Mouse (Mus musculus) forebrain, embryonic 14.5 days (tissue): ENCODE measurements around the gene Iqschfp. TPM values are rescaled to one million over a fixed set of nuclear protein-coding genes. Genes with fewer than 3 reads are reported as not detected.

Source experiments
- ATAC-seq: fragments of 200-750 bp; cut with Nextera tagmentation; 2 replicates; pipeline ENCODE4 v1.8.0; 2017; ENCODE audit warnings: mild to moderate bottlenecking, moderate library complexity
- DNase-seq: peaks from one replicate; pipeline ENCODE4 v3.0.0-alpha.2; 2015; ENCODE audit warnings: low spot score
- H3K27ac ChIP-seq: fragments of 300-500 bp; sonication (generic); 2 replicates; pipeline ENCODE4 v1.5.1; 2014; ENCODE audit warnings: low read depth, mild to moderate bottlenecking, control low read depth, low read length, moderate library complexity
- H3K27me3 ChIP-seq: fragments of 300-500 bp; sonication (generic); replicated peaks from 2 replicates; pipeline ENCODE4 v1.6.1; 2014; ENCODE audit warnings: low read length, control low read depth, mixed read lengths; ENCODE audit not compliant: control insufficient read depth, insufficient read depth
- H3K36me3 ChIP-seq: fragments of 300-500 bp; sonication (generic); 2 replicates; pipeline ENCODE4 v1.6.1; 2014; ENCODE audit warnings: low read length, control low read depth; ENCODE audit not compliant: control insufficient read depth, insufficient read depth
- H3K4me1 ChIP-seq: fragments of 300-500 bp; sonication (generic); 2 replicates; pipeline ENCODE4 v1.6.1; 2014; ENCODE audit warnings: antibody characterized with exemption, low read length, control low read depth; ENCODE audit not compliant: control insufficient read depth, insufficient read depth
- H3K4me2 ChIP-seq: fragments of 300-500 bp; sonication (generic); 2 replicates; pipeline ENCODE4 v1.6.1; 2014; ENCODE audit warnings: mild to moderate bottlenecking, control low read depth, low read length
- H3K4me3 ChIP-seq: fragments of 300-500 bp; sonication (generic); 2 replicates; pipeline ENCODE4 v1.5.1; 2014; ENCODE audit warnings: low read depth, low read length, control low read depth
- H3K9ac ChIP-seq: fragments of 300-500 bp; sonication (generic); 2 replicates; pipeline ENCODE4 v1.6.1; 2014; ENCODE audit warnings: mild to moderate bottlenecking, low read length, control low read depth, moderate library complexity
- H3K9me3 ChIP-seq: fragments of 300-500 bp; sonication (generic); replicated peaks from 2 replicates; pipeline ENCODE4 v1.6.1; 2016; ENCODE audit warnings: low read length, control low read depth, mixed read lengths; ENCODE audit not compliant: control insufficient read depth
- WGBS: fragments of 180-500 bp; shearing (Covaris S2); extraction: QIAGEN DNeasy Blood & Tissue Kit; methylation state at CpG from one replicate; pipeline ENCODE4 v1.1.7; 2014; 5-methylcytosine and 5-hydroxymethylcytosine counted together
- polyA plus RNA-seq: library from polyadenylated mRNA; unstranded; fragments of >200 nt; fragmentation: Nextera tagmentation; extraction: Ambion mirVana; gene quantifications from 2 replicates; pipeline ENCODE4 v1.2.1, GENCODE M21; 2014

Iqschfp gene
- polyA plus RNA-seq, 1 experiment from 2014 or later: 2.8 TPM

DNA sequence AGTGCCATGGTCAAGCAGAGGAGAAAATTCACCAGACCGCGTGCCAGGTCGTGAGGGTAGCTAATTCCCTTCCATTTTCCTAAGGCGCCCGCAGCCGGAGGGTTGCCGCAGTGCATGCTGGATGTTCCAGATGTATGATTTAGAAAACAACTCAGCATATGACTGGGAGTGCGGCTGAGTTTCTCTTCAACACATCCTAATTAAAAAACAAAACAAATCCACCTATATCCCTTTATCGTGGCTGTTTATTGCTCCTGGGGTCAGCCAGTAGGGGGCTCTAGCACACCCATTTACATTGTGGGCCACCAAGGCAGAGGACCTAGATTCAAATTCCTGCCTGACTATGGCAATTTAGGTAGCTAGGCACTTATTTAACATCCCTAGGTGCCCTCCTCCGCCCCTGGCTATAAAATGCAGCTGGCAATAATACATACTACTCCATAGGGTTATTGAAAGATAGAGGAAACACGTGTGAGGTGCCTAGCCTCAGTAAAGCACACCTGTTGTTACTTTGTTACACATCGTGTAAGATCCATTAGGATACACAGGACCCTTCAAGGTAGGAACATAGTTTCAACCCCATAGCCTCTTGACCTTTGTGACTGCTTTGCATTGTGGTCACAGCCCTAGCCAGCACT is 690.2 kb downstream of the Iqschfp start:
- peak overlapping the region; percentile 77 for H3K27ac ChIP-seq
- H3K36me3 ChIP-seq: no peaks in the 10 kb centered on the region
- WGBS: 74% methylated on average over 12 of the region's 12 CpGs
- no peaks in the 10 kb centered on the region for H3K27me3 ChIP-seq
- peaks cover 46% of the 10 kb centered on the region for H3K4me1 ChIP-seq
- H3K4me2 ChIP-seq: peak overlapping the region; percentile 29; the same call in 1 of the 2 replicates
- H3K9ac ChIP-seq: 0 out of 2 replicates have a peak overlapping the region, but pooled peaks have one; percentile 21
- ATAC-seq (no peak), DNase-seq (no peak)
- H3K9me3 ChIP-seq: no peaks in the 10 kb centered on the region
- H3K4me3 ChIP-seq: no peak overlapping the region

DNA sequence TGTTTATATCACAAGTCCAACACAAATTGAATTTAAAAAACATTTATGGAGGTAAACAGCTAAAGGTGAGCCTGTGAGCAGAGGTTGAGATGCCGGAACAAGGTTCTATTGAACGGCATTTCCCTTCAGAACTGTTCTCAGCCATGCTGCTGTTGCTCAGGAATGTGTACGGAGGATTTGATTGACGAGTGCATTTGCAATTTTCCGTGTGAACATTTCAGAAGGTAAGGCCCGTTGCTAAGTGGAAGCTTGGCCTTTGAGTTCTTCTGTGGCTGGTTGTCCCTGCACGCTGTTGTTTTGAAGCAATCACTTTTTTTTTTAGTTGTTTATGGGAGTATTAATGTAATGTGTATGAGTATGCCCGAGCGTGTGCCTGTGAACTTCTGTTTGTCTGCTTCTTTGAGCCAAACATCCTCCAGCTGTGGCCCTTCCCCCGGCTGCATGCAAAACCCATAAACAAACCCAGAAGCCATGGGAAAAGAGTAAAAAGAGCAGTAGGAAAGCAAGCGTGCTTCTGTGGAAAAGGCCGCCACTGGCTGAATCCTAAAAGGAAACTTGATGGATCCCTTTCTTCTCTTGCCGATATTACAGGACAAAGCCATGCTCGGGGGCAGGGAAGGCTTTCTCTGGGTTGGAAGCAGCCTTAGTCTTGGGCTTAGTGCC is 691.1 kb downstream of the Iqschfp start:
- DNase-seq: peak; percentile 56
- H3K9ac ChIP-seq: 0 out of 2 replicates have a peak overlapping the region, but pooled peaks have one; percentile 21
- no peak overlapping the region for H3K4me3 ChIP-seq
- peak overlapping the region; percentile 29 for H3K4me2 ChIP-seq
- no peaks in the 10 kb centered on the region for H3K9me3 ChIP-seq
- peaks cover 51% of the 10 kb centered on the region for H3K4me1 ChIP-seq
- H3K36me3 ChIP-seq: no peaks in the 10 kb centered on the region
- ATAC-seq: no peak; the same call in 1 of the 2 replicates
- no peaks in the 10 kb centered on the region for H3K27me3 ChIP-seq
- 4% methylated on average over 14 of the region's 14 CpGs for WGBS
- peak overlapping the region; percentile 77 for H3K27ac ChIP-seq

- DNase-seq (peak; percentile 77), ATAC-seq (peak; percentile 73)
- peak overlapping the region; percentile 29 for H3K4me2 ChIP-seq
- H3K27ac ChIP-seq: peak overlapping the region; percentile 77
- peaks cover 51% of the 10 kb centered on the region for H3K4me1 ChIP-seq
- no peak overlapping the region for H3K9ac ChIP-seq
- H3K36me3 ChIP-seq: no peaks in the 10 kb centered on the region
- H3K27me3 ChIP-seq: no peaks in the 10 kb centered on the region
- no peak overlapping the region for H3K4me3 ChIP-seq
- no peaks in the 10 kb centered on the region for H3K9me3 ChIP-seq
- WGBS: 25% methylated on average over 14 of the region's 14 CpGs
Measured at GRCm38 (mm10) chr3:68583771-68584511, 691.9 kb downstream of the Iqschfp start.

GRCm38 (mm10) chr3:68585213-68585612 is 693.2 kb downstream of the Iqschfp start:
- Histone ChIP-seq H3K4me3 (no peak overlapping the region), H3K27me3 (no peaks in the 10 kb centered on the region), H3K36me3 (no peaks in the 10 kb centered on the region), H3K9ac (no peak overlapping the region), H3K9me3 (no peaks in the 10 kb centered on the region), H3K27ac (no peak overlapping the region), H3K4me1 (peaks cover 46% of the 10 kb centered on the region), H3K4me2 (no peak overlapping the region)
- WGBS: 73% methylated on average over 4 of the region's 4 CpGs
- ATAC-seq (no peak), DNase-seq (no peak)

DNA sequence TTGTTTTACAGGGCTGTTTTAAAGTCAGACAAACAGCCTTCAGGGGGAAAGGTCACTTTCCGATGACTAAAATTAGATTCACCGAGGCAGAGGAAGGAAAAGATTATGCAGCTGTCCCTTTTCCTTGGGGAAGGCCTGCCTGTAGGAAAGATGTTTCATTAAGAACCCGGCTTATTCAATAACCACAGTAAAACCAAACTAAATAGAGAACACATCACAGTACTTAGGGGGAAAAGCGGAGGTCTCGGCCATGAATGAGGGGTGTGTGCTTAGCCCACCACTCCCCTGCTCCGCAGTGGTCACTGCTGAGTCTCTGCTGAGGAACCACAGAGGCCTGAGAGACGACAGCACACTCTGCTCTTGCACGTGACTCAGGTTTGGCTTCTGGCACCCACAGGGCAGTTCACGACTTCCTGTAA is 694.6 kb downstream of the Iqschfp start:
- no peaks in the 10 kb centered on the region for H3K36me3 ChIP-seq
- no peak overlapping the region for H3K4me3 ChIP-seq
- H3K4me1 ChIP-seq: peaks cover 46% of the 10 kb centered on the region
- DNase-seq (no peak), ATAC-seq (no peak)
- no peak overlapping the region for H3K4me2 ChIP-seq
- no peaks in the 10 kb centered on the region for H3K27me3 ChIP-seq
- H3K9ac ChIP-seq: peak overlapping the region; percentile 29; the same call in 1 of the 2 replicates
- no peak overlapping the region for H3K27ac ChIP-seq
- no peaks in the 10 kb centered on the region for H3K9me3 ChIP-seq
- WGBS: 52% methylated on average over 9 of the region's 9 CpGs

DNA sequence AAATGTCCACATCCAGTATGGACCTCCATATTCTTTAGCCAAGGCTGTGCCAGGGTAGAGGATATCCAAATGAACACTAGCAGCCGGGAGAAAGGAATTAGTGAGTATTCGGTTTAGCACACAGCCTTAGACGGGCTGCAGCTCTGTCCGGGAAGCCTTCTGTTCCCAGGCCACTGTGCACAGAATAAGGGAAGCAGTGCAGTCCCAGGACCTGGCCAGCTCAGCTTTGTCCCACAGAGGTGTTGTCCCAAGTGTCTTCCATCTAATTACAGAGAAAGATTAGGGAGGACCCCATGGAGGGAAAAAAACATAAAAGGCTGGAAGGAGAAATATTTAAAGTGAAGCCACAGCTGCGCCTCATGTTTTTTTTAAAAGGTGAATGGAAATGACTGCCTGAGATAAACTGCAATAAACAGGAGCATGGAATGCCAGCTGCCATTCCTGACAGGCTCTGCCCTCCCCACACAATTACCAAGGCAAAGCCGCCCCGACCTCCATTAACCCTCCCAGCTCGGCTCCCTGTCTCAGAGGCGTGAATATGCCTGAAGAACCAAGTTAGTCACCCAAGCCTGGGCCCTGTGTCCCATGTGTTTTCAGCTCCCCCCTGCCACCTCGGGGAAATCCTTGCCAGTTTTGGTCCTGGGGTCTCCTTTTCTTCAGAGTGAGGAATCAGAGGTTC is 695.7 kb downstream of the Iqschfp start:
- Histone ChIP-seq H3K27me3 (no peaks in the 10 kb centered on the region), H3K4me2 (no peak overlapping the region), H3K9ac (no peak overlapping the region), H3K4me3 (no peak overlapping the region), H3K4me1 (peaks cover 44% of the 10 kb centered on the region), H3K27ac (peak overlapping the region; percentile 40), H3K9me3 (no peaks in the 10 kb centered on the region), H3K36me3 (no peaks in the 10 kb centered on the region)
- ATAC-seq (peak; percentile 49), DNase-seq (peak; percentile 57)
- 31% methylated on average over 10 of the region's 10 CpGs for WGBS

- Histone ChIP-seq H3K4me1 (peaks cover 35% of the 10 kb centered on the region), H3K9me3 (no peaks in the 10 kb centered on the region), H3K9ac (no peak overlapping the region), H3K27me3 (no peaks in the 10 kb centered on the region), H3K36me3 (no peaks in the 10 kb centered on the region), H3K4me3 (no peak overlapping the region), H3K27ac (no peak overlapping the region), H3K4me2 (no peak overlapping the region)
- WGBS: 91% methylated on average over 9 of the region's 9 CpGs
- no peak for DNase-seq
- no peak for ATAC-seq
Measured at GRCm38 (mm10) chr3:68589220-68589840, 697.3 kb downstream of the Iqschfp start.

DNA sequence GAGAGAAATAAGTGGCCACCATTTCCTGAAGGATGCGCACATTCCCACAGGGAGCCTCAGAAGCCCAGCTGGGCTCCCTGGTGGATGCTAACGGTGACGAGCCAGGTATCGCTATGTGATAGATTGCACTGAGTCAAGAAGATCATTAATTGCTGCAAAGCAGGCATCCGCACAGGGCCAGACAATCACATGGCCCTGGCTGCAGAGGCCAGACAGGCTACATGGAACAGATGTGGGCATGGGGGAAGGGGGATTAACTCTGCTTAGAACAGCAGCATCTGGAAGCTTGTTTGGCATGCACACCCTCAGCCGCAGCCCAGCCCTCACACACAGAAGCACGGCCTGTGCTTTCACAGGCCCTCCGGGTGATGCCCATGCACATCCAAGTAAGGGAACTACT is 698.4 kb downstream of the Iqschfp start:
- ATAC-seq (peak; percentile 16; the same call in 1 of the 2 replicates), DNase-seq (no peak)
- no peak overlapping the region for H3K9ac ChIP-seq
- no peak overlapping the region for H3K4me2 ChIP-seq
- WGBS: 74% methylated on average over 8 of the region's 8 CpGs
- H3K9me3 ChIP-seq: no peaks in the 10 kb centered on the region
- no peaks in the 10 kb centered on the region for H3K27me3 ChIP-seq
- no peaks in the 10 kb centered on the region for H3K36me3 ChIP-seq
- peaks cover 26% of the 10 kb centered on the region for H3K4me1 ChIP-seq
- H3K4me3 ChIP-seq: no peak overlapping the region
- no peak overlapping the region for H3K27ac ChIP-seq
